Mouse (Mus musculus) limb, embryonic 11.5 days (tissue): ENCODE results near the gene Muc1. TPM values are rescaled to one million over a fixed set of nuclear protein-coding genes. Genes with fewer than 3 reads are reported as not detected.
A peak's percentile ranks its signal among the peaks of the same experiment; 100 is the strongest.

Experiments
- ATAC-seq: fragments of 200-750 bp; cut with Nextera tagmentation; 2 replicates; pipeline ENCODE4 v1.8.0; 2017; ENCODE audit warnings: low read depth; ENCODE audit not compliant: insufficient number of reproducible peaks, low FRiP score, low TSS enrichment
- DNase-seq: peaks from one replicate; pipeline ENCODE4 v3.0.0-alpha.2; 2015; ENCODE audit warnings: low spot score
- H3K27ac ChIP-seq: fragments of 300-500 bp; sonication (generic); replicated peaks from 2 replicates; pipeline ENCODE4 v1.5.1; 2014; ENCODE audit warnings: low read depth, mild to moderate bottlenecking, low read length
- H3K27me3 ChIP-seq: fragments of 300-500 bp; sonication (generic); 2 replicates; pipeline ENCODE4 v1.6.1; 2014; ENCODE audit warnings: mild to moderate bottlenecking, low read length, mixed read lengths; ENCODE audit not compliant: control insufficient read depth, insufficient read depth
- H3K36me3 ChIP-seq: fragments of 300-500 bp; sonication (generic); 2 replicates; pipeline ENCODE4 v1.6.1; 2014; ENCODE audit warnings: mild to moderate bottlenecking, low read length, moderate library complexity, mixed read lengths; ENCODE audit not compliant: control insufficient read depth, insufficient read depth
- H3K4me1 ChIP-seq: fragments of 300-500 bp; sonication (generic); 2 replicates; pipeline ENCODE4 v1.6.1; 2014; ENCODE audit warnings: low read length, mixed read lengths; ENCODE audit not compliant: control insufficient read depth, insufficient read depth
- H3K4me2 ChIP-seq: fragments of 300-500 bp; sonication (generic); 2 replicates; pipeline ENCODE4 v1.6.1; 2014; ENCODE audit warnings: low read depth, mild to moderate bottlenecking, moderate library complexity; ENCODE audit not compliant: severe bottlenecking
- H3K4me3 ChIP-seq: fragments of 300-500 bp; sonication (generic); 2 replicates; pipeline ENCODE4 v1.5.1; 2014; ENCODE audit warnings: low read depth, low read length
- H3K9ac ChIP-seq: fragments of 300-500 bp; sonication (generic); 2 replicates; pipeline ENCODE4 v1.6.1; 2014; ENCODE audit warnings: mild to moderate bottlenecking, low read length
- H3K9me3 ChIP-seq: fragments of 300-500 bp; sonication (generic); 2 replicates; pipeline ENCODE4 v1.6.1; 2016; ENCODE audit warnings: low read length; ENCODE audit not compliant: control insufficient read depth
- WGBS: fragments of 180-500 bp; shearing (Covaris S2); extraction: QIAGEN DNeasy Blood & Tissue Kit; methylation state at CpG from one replicate; pipeline ENCODE4 v1.1.7; 2014; 5-methylcytosine and 5-hydroxymethylcytosine counted together
- polyA plus RNA-seq: library from polyadenylated mRNA; unstranded; fragments of >200 nt; fragmentation: Nextera tagmentation; extraction: Ambion mirVana; gene quantifications from 2 replicates; pipeline ENCODE4 v1.2.1, GENCODE M21; 2014

The Muc1 gene
- polyA plus RNA-seq, 1 experiment from 2014 or later = 0.68 TPM

GRCm38 (mm10) chr3:89244158-89244981 is 15.5 kb downstream of the Muc1 start:
- ATAC-seq (peak; percentile 15; the same call in 1 of the 2 replicates), DNase-seq (peak; percentile 38)
- Histone ChIP-seq H3K4me1 (peaks cover 25% of the 10 kb centered on the region), H3K27me3 (no peaks in the 10 kb centered on the region), H3K4me3 (peak overlapping the region; percentile 78), H3K36me3 (no peaks in the 10 kb centered on the region; the same call in 1 of the 2 replicates), H3K4me2 (peak overlapping the region; percentile 89), H3K9me3 (no peaks in the 10 kb centered on the region), H3K9ac (peak overlapping the region; percentile 57), H3K27ac (0 out of 2 replicates have a peak overlapping the region, but pooled peaks have one; percentile 14)
- 10% methylated on average over 25 of the region's 25 CpGs for WGBS

- H3K4me3 ChIP-seq = peak overlapping the region; percentile 78
- H3K4me2 ChIP-seq = peak overlapping the region; percentile 89
- peak overlapping the region; percentile 57; the same call in 1 of the 2 replicates for H3K9ac ChIP-seq
- WGBS = under 1% methylated on average over 21 of the region's 26 CpGs
- H3K27me3 ChIP-seq = no peaks in the 10 kb centered on the region
- H3K36me3 ChIP-seq = no peaks in the 10 kb centered on the region; the same call in 1 of the 2 replicates
- DNase-seq (peak; percentile 67), ATAC-seq (peak; percentile 33; the same call in 1 of the 2 replicates)
- peaks cover 25% of the 10 kb centered on the region for H3K4me1 ChIP-seq
- H3K27ac ChIP-seq = no peak overlapping the region
- H3K9me3 ChIP-seq = no peaks in the 10 kb centered on the region
These were observed 16.3 kb downstream of the Muc1 start for GRCm38 (mm10) chr3:89244982-89245687.

- H3K36me3 ChIP-seq = no peaks in the 10 kb centered on the region; the same call in 1 of the 2 replicates
- peak within 1 kb of the TSS; percentile 78 for H3K4me3 ChIP-seq
- 0 out of 2 replicates have a peak within 1 kb of the TSS, but pooled peaks have one; percentile 2 for H3K27ac ChIP-seq
- DNase-seq = peak; percentile 61
- ATAC-seq = no peak; the same call in 1 of the 2 replicates
- peaks cover 27% of the 10 kb centered on the region for H3K4me1 ChIP-seq
- no peaks in the 10 kb centered on the region for H3K27me3 ChIP-seq
- 4% methylated on average over 20 of the region's 20 CpGs for WGBS
- H3K4me2 ChIP-seq = peak within 1 kb of the TSS; percentile 89
- peak within 1 kb of the TSS; percentile 82 for H3K9ac ChIP-seq
- no peaks in the 10 kb centered on the region for H3K9me3 ChIP-seq
These were observed 16.9 kb downstream of the Muc1 start, which contains the start of gene Krtcap2 for GRCm38 (mm10) chr3:89245688-89246171. Krtcap2 (plus strand) TSS chr3:89245966.

- under 1% methylated on average over 42 of the region's 42 CpGs for WGBS
- Histone ChIP-seq H3K27me3 (no peaks in the 10 kb centered on the region), H3K36me3 (no peaks in the 10 kb centered on the region; the same call in 1 of the 2 replicates), H3K4me1 (peaks cover 34% of the 10 kb centered on the region), H3K9ac (peak within 1 kb of the TSS; percentile 82), H3K4me2 (peak within 1 kb of the TSS; percentile 89), H3K4me3 (peak within 1 kb of the TSS; percentile 78), H3K27ac (0 out of 2 replicates have a peak within 1 kb of the TSS, but pooled peaks have one; percentile 2), H3K9me3 (no peaks in the 10 kb centered on the region)
- ATAC-seq (peak; percentile 52), DNase-seq (peak; percentile 91)
These were observed 17.6 kb downstream of the Muc1 start, which contains the start of gene Trim46 for GRCm38 (mm10) chr3:89246261-89247100. Trim46 (minus strand) TSS chr3:89246309.

GRCm38 (mm10) chr3:89247466-89247865 is 18.6 kb downstream of the Muc1 start:
- no peak for ATAC-seq
- Histone ChIP-seq H3K27ac (no peak overlapping the region), H3K9ac (0 out of 2 replicates have a peak overlapping the region, but pooled peaks have one; percentile 7), H3K36me3 (no peaks in the 10 kb centered on the region; the same call in 1 of the 2 replicates), H3K4me2 (peak overlapping the region; percentile 89; the same call in 1 of the 2 replicates), H3K9me3 (no peaks in the 10 kb centered on the region), H3K4me1 (peaks cover 34% of the 10 kb centered on the region), H3K4me3 (peak overlapping the region; percentile 78; the same call in 1 of the 2 replicates), H3K27me3 (no peaks in the 10 kb centered on the region)
- no peak for DNase-seq
- WGBS = 89% methylated on average over 4 of the region's 4 CpGs

GRCm38 (mm10) chr3:89250435-89251040 is 21.7 kb downstream of the Muc1 start:
- Histone ChIP-seq H3K9ac (no peak overlapping the region), H3K9me3 (no peaks in the 10 kb centered on the region), H3K27me3 (no peaks in the 10 kb centered on the region), H3K4me1 (peaks cover 19% of the 10 kb centered on the region), H3K27ac (no peak overlapping the region; the same call in 1 of the 2 replicates), H3K4me2 (peak overlapping the region; percentile 38; the same call in 1 of the 2 replicates), H3K36me3 (no peaks in the 10 kb centered on the region; the same call in 1 of the 2 replicates), H3K4me3 (no peak overlapping the region)
- WGBS = 18% methylated on average over 7 of the region's 7 CpGs
- DNase-seq (peak; percentile 71), ATAC-seq (no peak)

GRCm38 (mm10) chr3:89251365-89251895 is 22.6 kb downstream of the Muc1 start:
- Histone ChIP-seq H3K4me3 (no peak overlapping the region), H3K9me3 (no peaks in the 10 kb centered on the region), H3K9ac (no peak overlapping the region), H3K27ac (no peak overlapping the region), H3K36me3 (no peaks in the 10 kb centered on the region; the same call in 1 of the 2 replicates), H3K27me3 (no peaks in the 10 kb centered on the region), H3K4me2 (peak overlapping the region; percentile 38), H3K4me1 (peaks cover 15% of the 10 kb centered on the region)
- WGBS = 6% methylated on average over 17 of the region's 17 CpGs
- ATAC-seq (peak; percentile 29; the same call in 1 of the 2 replicates), DNase-seq (peak; percentile 59)
